11 mouse cellular contexts compared by ENCODE assay signal in genomic region chr3:75952328-75953060, GRCm38 (mm10). TPM values are rescaled to one million over a fixed set of nuclear protein-coding genes. Genes with fewer than 3 reads are reported as not detected.
DNase-seq lines count a peak whose midpoint lies in the region; ATAC-seq lines count a peak whose summit lies in the region.
"Had no signal": no experiment of that assay in that cellular context is flagged by ENCODE, and none has a peak within 500 bp of the region (broad histone marks: within the 10 kb centered on the region; RNA-seq: fewer than 3 reads in every experiment).

No protein-coding gene starts in this region.

- 64% methylated on average over 5 of the region's 5 CpGs for WGBS in limb, embryonic 12.5 days
- 71% methylated on average over 5 of the region's 5 CpGs for WGBS in limb, embryonic 10.5 days
- 56% methylated on average over 5 of the region's 5 CpGs for WGBS in limb, embryonic 13.5 days
- WGBS in neural tube, embryonic 15.5 days = 56% methylated on average over 5 of the region's 5 CpGs
- 86% methylated on average over 5 of the region's 5 CpGs for WGBS in forebrain, embryonic 12.5 days

- H3K36me3 ChIP-seq in limb, embryonic 12.5 days = no peaks in the 10 kb centered on the region; the same call in 1 of the 2 replicates
- peaks cover 13% of the 10 kb centered on the region for H3K36me3 ChIP-seq in limb, embryonic 10.5 days
- no peaks in the 10 kb centered on the region; the same call in 1 of the 2 replicates for H3K36me3 ChIP-seq in limb, embryonic 13.5 days
- H3K36me3 ChIP-seq in neural tube, embryonic 15.5 days = no peaks in the 10 kb centered on the region
- no peaks in the 10 kb centered on the region; the same call in 1 of the 2 replicates for H3K36me3 ChIP-seq in forebrain, embryonic 12.5 days (replicated peaks)

- H3K9me3 ChIP-seq in limb, embryonic 12.5 days = no peaks in the 10 kb centered on the region
- no peaks in the 10 kb centered on the region for H3K9me3 ChIP-seq in limb, embryonic 10.5 days (replicated peaks)
- no peaks in the 10 kb centered on the region for H3K9me3 ChIP-seq in limb, embryonic 13.5 days
- no peaks in the 10 kb centered on the region for H3K9me3 ChIP-seq in neural tube, embryonic 15.5 days (replicated peaks)
- no peaks in the 10 kb centered on the region for H3K9me3 ChIP-seq in forebrain, embryonic 12.5 days

- H3K9ac ChIP-seq in limb, embryonic 12.5 days (replicated peaks) = no peak overlapping the region
- H3K9ac ChIP-seq in limb, embryonic 13.5 days = 0 out of 2 replicates have a peak overlapping the region, but pooled peaks have one; percentile 13
- H3K9ac ChIP-seq in neural tube, embryonic 15.5 days (replicated peaks) = no peak overlapping the region
- no peak overlapping the region for H3K9ac ChIP-seq in forebrain, embryonic 12.5 days

- H3K4me3 ChIP-seq in limb, embryonic 12.5 days (replicated peaks) = no peak overlapping the region
- no peak overlapping the region for H3K4me3 ChIP-seq in limb, embryonic 10.5 days
- H3K4me3 ChIP-seq in limb, embryonic 13.5 days = no peak overlapping the region
- no peak overlapping the region for H3K4me3 ChIP-seq in neural tube, embryonic 15.5 days (replicated peaks)
- H3K4me3 ChIP-seq in forebrain, embryonic 12.5 days (replicated peaks) = no peak overlapping the region

- ATAC-seq in limb, embryonic 12.5 days (ENCODE audit: insufficient number of reproducible peaks, insufficient read depth, low FRiP score, low TSS enrichment, low read depth) = no peak
- ATAC-seq in limb, embryonic 13.5 days (ENCODE audit: low FRiP score, low read depth) = no peak
- ATAC-seq in neural tube, embryonic 15.5 days (ENCODE audit: low FRiP score) = no peak
- no peak for ATAC-seq in forebrain, embryonic 12.5 days (ENCODE audit: low FRiP score)

- DNase-seq in limb, embryonic 10.5 days (ENCODE audit: low spot score) = no peak
- peak; percentile 88 for DNase-seq in fat pad, adult 2 months (ENCODE audit: extremely low read depth, low read depth, low spot score)
- DNase-seq in layer of hippocampus, adult 18-20 months (ENCODE audit: low spot score in 2 of 2) = no peak
- DNase-seq: cerebellum, postnatal 25 days; heart, postnatal 14 days; layer of hippocampus, postnatal 36 days; thymus, postnatal 4 days had no signal

- 0 out of 2 replicates have a peak overlapping the region, but pooled peaks have one; percentile 8 for H3K4me2 ChIP-seq in limb, embryonic 12.5 days
- H3K4me2 ChIP-seq in limb, embryonic 13.5 days (replicated peaks) = peak overlapping the region; percentile 30; the same call in 1 of the 2 replicates
- peak overlapping the region; percentile 13; the same call in 1 of the 2 replicates for H3K4me2 ChIP-seq in neural tube, embryonic 15.5 days
- no peak overlapping the region for H3K4me2 ChIP-seq in forebrain, embryonic 12.5 days

- H3K27me3 ChIP-seq in limb, embryonic 12.5 days = no peaks in the 10 kb centered on the region
- H3K27me3 ChIP-seq in limb, embryonic 10.5 days (ENCODE audit: low read depth, poor library complexity, severe bottlenecking) = no peaks in the 10 kb centered on the region
- no peaks in the 10 kb centered on the region for H3K27me3 ChIP-seq in limb, embryonic 13.5 days
- no peaks in the 10 kb centered on the region for H3K27me3 ChIP-seq in neural tube, embryonic 15.5 days (replicated peaks)
- no peaks in the 10 kb centered on the region for H3K27me3 ChIP-seq in forebrain, embryonic 12.5 days

- peaks cover 29% of the 10 kb centered on the region for H3K4me1 ChIP-seq in limb, embryonic 12.5 days (replicated peaks)
- peaks cover 31% of the 10 kb centered on the region for H3K4me1 ChIP-seq in limb, embryonic 10.5 days
- peaks cover 40% of the 10 kb centered on the region for H3K4me1 ChIP-seq in limb, embryonic 13.5 days
- H3K4me1 ChIP-seq in neural tube, embryonic 15.5 days = peaks cover 40% of the 10 kb centered on the region
- peaks cover 39% of the 10 kb centered on the region for H3K4me1 ChIP-seq in forebrain, embryonic 12.5 days

- no peak overlapping the region for H3K27ac ChIP-seq in limb, embryonic 12.5 days
- no peak overlapping the region for H3K27ac ChIP-seq in limb, embryonic 10.5 days
- no peak overlapping the region for H3K27ac ChIP-seq in limb, embryonic 13.5 days
- H3K27ac ChIP-seq in neural tube, embryonic 15.5 days (replicated peaks) = no peak overlapping the region
- no peak overlapping the region for H3K27ac ChIP-seq in forebrain, embryonic 12.5 days

RNA-seq across cellular contexts. Expression of gene Golim4, which starts 4.3 kb away (rescaled TPM):
- 52.7 and 56.8 TPM in 2 replicates for polyA plus RNA-seq in limb, embryonic 12.5 days (2016; fragmentation: Nextera tagmentation; extraction: Ambion mirVana)
- polyA plus RNA-seq in limb, embryonic 10.5 days (2016; fragmentation: Nextera tagmentation; extraction: Ambion mirVana) = 38.1 and 48.7 TPM in 2 replicates
- polyA plus RNA-seq in limb, embryonic 13.5 days (2015; fragmentation: Nextera tagmentation; extraction: Ambion mirVana) = 52.9 and 55.2 TPM in 2 replicates
- polyA plus RNA-seq in neural tube, embryonic 15.5 days (2015; fragmentation: Nextera tagmentation; extraction: Ambion mirVana) = 21.3 and 25.7 TPM in 2 replicates
- polyA plus RNA-seq in forebrain, embryonic 12.5 days (2016; fragmentation: Nextera tagmentation; extraction: Ambion mirVana) = 57.6 and 60.1 TPM in 2 replicates
- total RNA-seq in layer of hippocampus, adult 18-20 months (2021) = 10 to 100 TPM; 25.3 to 27.5 TPM
